Mouse (Mus musculus) MEL (cell line): Measurements from ENCODE around the gene Gm20388.

Experiments used
- CHD2 ChIP-seq: IDR thresholded peaks from 2 replicates; pipeline ENCODE4 v1.6.1; 2011; ENCODE audit warnings: low read length, improper control_type of control experiment
- CTCF ChIP-seq, 3 experiments: IDR thresholded peaks in 2 of 3; conservative IDR thresholded peaks in 1 of 3; 2 replicates each; pipeline ENCODE4 v1.5.1; 2011 to 2012; ENCODE audit warnings: low read length in 3 of 3, low read depth in 2 of 3, mild to moderate bottlenecking in 2 of 3, improper control_type of control experiment in 1 of 3, inconsistent platforms in 1 of 3, mixed read lengths in 1 of 3, moderate library complexity in 1 of 3; ENCODE audit not compliant: control insufficient read depth in 1 of 3, insufficient read depth in 1 of 3, poor library complexity in 1 of 3, severe bottlenecking in 1 of 3
- EP300 ChIP-seq, 2 experiments: IDR thresholded peaks; 2 replicates each; pipeline ENCODE4 v1.6.1; 2011; ENCODE audit warnings: improper control_type of control experiment in 2 of 2, low read length in 2 of 2, low read depth in 1 of 2, mild to moderate bottlenecking in 1 of 2
- HCFC1 ChIP-seq: IDR thresholded peaks from 2 replicates; pipeline ENCODE4 v1.6.1; 2012; ENCODE audit warnings: low read depth, mild to moderate bottlenecking, inconsistent platforms, low read length, improper control_type of control experiment, moderate library complexity
- MYC ChIP-seq: IDR thresholded peaks from 2 replicates; pipeline ENCODE4 v1.6.1; 2011; ENCODE audit warnings: low read depth, mild to moderate bottlenecking, low read length, improper control_type of control experiment, moderate library complexity
- POLR2A ChIP-seq, 2 experiments: IDR thresholded peaks; 2 replicates each; pipeline ENCODE4 v1.6.1; 2011 to 2012; ENCODE audit warnings: low read length in 2 of 2, mild to moderate bottlenecking in 2 of 2, control low read depth in 1 of 2, improper control_type of control experiment in 1 of 2, low read depth in 1 of 2, moderate library complexity in 1 of 2; ENCODE audit not compliant: control insufficient read depth in 1 of 2, insufficient read depth in 1 of 2, poor library complexity in 1 of 2
- POLR2AphosphoS2 ChIP-seq: IDR thresholded peaks from 2 replicates; pipeline ENCODE4 v1.6.1; 2011; ENCODE audit warnings: low read length, improper control_type of control experiment
- TAL1 ChIP-seq: IDR thresholded peaks from 2 replicates; pipeline ENCODE4 v1.6.1; 2012; ENCODE audit warnings: mild to moderate bottlenecking, inconsistent platforms, low read length, moderate library complexity, mixed read lengths
- USF1 ChIP-seq: IDR thresholded peaks from 2 replicates; pipeline ENCODE4 v1.6.1; 2014; ENCODE audit warnings: low read depth, mild to moderate bottlenecking, inconsistent platforms, low read length, improper control_type of control experiment, moderate library complexity

GRCm38 (mm10) chr8:121643384-121643783, 1732.7 kb downstream of the Gm20388 start:
- TF ChIP-seq CTCF (IDR thresholded peaks at IDR 0.05 in 2 of 3, conservative IDR thresholded peaks at IDR 0.05 in 1 of 3; ENCODE audit: control insufficient read depth in 1 of 3, insufficient read depth in 1 of 3, low read depth in 2 of 3, low read length in 3 of 3, poor library complexity in 1 of 3, severe bottlenecking in 1 of 3), result no peak
- TF ChIP-seq TAL1, result no peak
- no peak for TF ChIP-seq POLR2A (IDR thresholded peaks at IDR 0.05; ENCODE audit: control insufficient read depth in 1 of 2, insufficient read depth in 1 of 2, low read depth in 1 of 2, low read length in 2 of 2, poor library complexity in 1 of 2)
- TF ChIP-seq HCFC1, result no peak
- no peak for TF ChIP-seq EP300 (IDR thresholded peaks at IDR 0.05; ENCODE audit: low read depth in 1 of 2, low read length in 2 of 2)
- TF ChIP-seq USF1, result no peak
- TF ChIP-seq MYC, result no peak
- no peak for TF ChIP-seq POLR2AphosphoS2
- no peak for TF ChIP-seq CHD2
